7 mouse cellular contexts compared by ENCODE assay signal in genomic region chr9:72654593-72655242, GRCm38 (mm10). TPM values are rescaled to one million over a fixed set of nuclear protein-coding genes. Genes with fewer than 3 reads are reported as not detected.
DNase-seq lines count a peak whose midpoint lies in the region; ATAC-seq and TF ChIP-seq lines count a peak whose summit lies in the region.

No protein-coding gene starts in this region.

- H3K4me1 ChIP-seq in heart, embryonic 13.5 days, result peaks cover 45% of the 10 kb centered on the region

- H3K9ac ChIP-seq in heart, embryonic 13.5 days, result no peak overlapping the region

- no peak overlapping the region for H3K4me2 ChIP-seq in heart, embryonic 13.5 days

- H3K36me3 ChIP-seq in heart, embryonic 13.5 days, result no peaks in the 10 kb centered on the region

- WGBS in heart, embryonic 13.5 days, result 49% methylated on average over 6 of the region's 6 CpGs

- no peaks in the 10 kb centered on the region for H3K27me3 ChIP-seq in heart, embryonic 13.5 days (replicated peaks)

- H3K4me3 ChIP-seq in heart, embryonic 13.5 days, result no peak overlapping the region

- 0 out of 2 replicates have a peak overlapping the region, but pooled peaks have one; percentile 17 for H3K27ac ChIP-seq in heart, embryonic 13.5 days (replicated peaks)

- TF ChIP-seq CTCF in brain, embryonic 14.5 days (IDR thresholded peaks at IDR 0.05; ENCODE audit: borderline replicate concordance, extremely low read depth, insufficient read depth, insufficient read length), result peak; percentile 52

- DNase-seq in 3134 (ENCODE audit: extremely low read depth, insufficient read length, low spot score) (peak; percentile 52), 3T3-L1 (ENCODE audit: low read depth, low spot score) (peak; percentile 50)
- peak; percentile 48 for DNase-seq in brain, embryonic 14.5 days (ENCODE audit: low read depth)
- peak; percentile 32 to 69 for DNase-seq in layer of hippocampus, adult 18-20 months (ENCODE audit: low spot score in 2 of 2)
- DNase-seq in spleen, postnatal 36 days (ENCODE audit: low spot score in 2 of 2), result peak; percentile 58 to 63

- TF ChIP-seq POLR2A in brain, embryonic 14.5 days (IDR thresholded peaks at IDR 0.05; ENCODE audit: borderline replicate concordance, extremely low read depth, insufficient read depth, insufficient read length, poor library complexity, severe bottlenecking), result no peak

- H3K9me3 ChIP-seq in heart, embryonic 13.5 days, result no peaks in the 10 kb centered on the region

- 0 out of 2 replicates have a peak, but pooled peaks have one; percentile 61 for ATAC-seq in heart, embryonic 13.5 days (ENCODE audit: extremely low read depth, insufficient number of reproducible peaks, low FRiP score, low TSS enrichment)
- ATAC-seq in megakaryocyte, adult 5-6 weeks (ENCODE audit: poor library complexity, severe bottlenecking), result peak; percentile 90

RNA-seq across cellular contexts. Expression of gene Nedd4, which starts 7.4 kb away (rescaled TPM):
- 459 and 612 TPM in 2 replicates for polyA plus RNA-seq in brain, embryonic 14.5 days (2012; rRNA removed)
- 468 and 480 TPM in 2 replicates for polyA plus RNA-seq in heart, embryonic 13.5 days (2015; fragmentation: Nextera tagmentation; extraction: Ambion mirVana)
- total RNA-seq in layer of hippocampus, adult 18-20 months (2021), result 100 to 1,000 TPM; 283 to 296 TPM
- total RNA-seq in megakaryocyte, adult 5-6 weeks (2015), result 36.7 and 38.0 TPM in 2 replicates
- 47.0 and 68.7 TPM in 2 replicates for total RNA-seq in megakaryocyte, adult 5-6 weeks (2017)

Comparison
In these comparisons a context has a peak if more than half of its experiments do, and no peak if none do; other contexts are left out.
1. RNA of gene Nedd4, which starts 7.4 kb away (total RNA-seq): 283 to 296 TPM in layer of hippocampus, adult 18-20 months; 36.7 to 68.7 TPM in megakaryocyte, adult 5-6 weeks; every median in the first group is over 4 times any median in the second.
2. Peak in every context shown above with its lines, with median percentiles within 50 percentile points of each other: DNase-seq.